Comparison of ENCODE assay signal across 9 mouse cellular contexts in genomic region chr9:57562896-57563372, GRCm38 (mm10). TPM values are rescaled to one million over a fixed set of nuclear protein-coding genes. Genes with fewer than 3 reads are reported as not detected.
DNase-seq lines count a peak whose midpoint lies in the region; ATAC-seq lines count a peak whose summit lies in the region.
"Had no signal": no experiment of that assay in that cellular context is flagged by ENCODE, and none has a peak within 500 bp of the region (broad histone marks: within the 10 kb centered on the region; RNA-seq: fewer than 3 reads in every experiment).

No protein-coding gene starts in this region.

- peak overlapping the region; percentile 65 for H3K9ac ChIP-seq in heart, embryonic 13.5 days
- H3K9ac ChIP-seq in forebrain, embryonic 11.5 days (ENCODE audit: low read length): no peak overlapping the region

- H3K4me2 ChIP-seq in heart, embryonic 13.5 days: peak overlapping the region; percentile 94
- no peak overlapping the region for H3K4me2 ChIP-seq in forebrain, embryonic 11.5 days (ENCODE audit: low read depth, low read length, severe bottlenecking)

- DNase-seq in cerebellum, adult 11-12 months: peak; percentile 22
- DNase-seq in cerebellum, postnatal 10 days: no peak
- peak; percentile 96 for DNase-seq in 416B (ENCODE audit: low read depth)
- peak; percentile 52 to 68 for DNase-seq in kidney, postnatal 36 days
- DNase-seq in skeletal muscle tissue, adult 2 months (ENCODE audit: low read depth, low spot score): peak; percentile 62
- no peak for DNase-seq in thymus, postnatal 14 days
- no peak for DNase-seq in forebrain, embryonic 11.5 days (ENCODE audit: low spot score)

- H3K36me3 ChIP-seq in heart, embryonic 13.5 days: no peaks in the 10 kb centered on the region
- H3K36me3 ChIP-seq in forebrain, embryonic 11.5 days (ENCODE audit: control insufficient read depth, insufficient read depth, low read length): no peaks in the 10 kb centered on the region

- WGBS in heart, embryonic 13.5 days: 52% methylated on average over 4 of the region's 4 CpGs
- WGBS in forebrain, embryonic 11.5 days: 82% methylated on average over 4 of the region's 4 CpGs

- peaks cover 49% of the 10 kb centered on the region for H3K4me1 ChIP-seq in heart, embryonic 13.5 days
- H3K4me1 ChIP-seq in forebrain, embryonic 11.5 days (replicated peaks; ENCODE audit: control insufficient read depth, insufficient read depth, low read length): peaks cover 7% of the 10 kb centered on the region

- ATAC-seq in heart, embryonic 13.5 days (ENCODE audit: extremely low read depth, insufficient number of reproducible peaks, low FRiP score, low TSS enrichment): no peak
- no peak for ATAC-seq in forebrain, embryonic 11.5 days (replicated peaks; ENCODE audit: low FRiP score)

- H3K27me3 ChIP-seq in heart, embryonic 13.5 days (replicated peaks): no peaks in the 10 kb centered on the region
- H3K27me3 ChIP-seq in forebrain, embryonic 11.5 days (ENCODE audit: control insufficient read depth, insufficient read depth, low read length): no peaks in the 10 kb centered on the region

- H3K27ac ChIP-seq in heart, embryonic 13.5 days (replicated peaks): peak overlapping the region; percentile 61
- H3K27ac ChIP-seq in forebrain, embryonic 11.5 days (ENCODE audit: low read depth, low read length): no peak overlapping the region

- H3K9me3 ChIP-seq in heart, embryonic 13.5 days: no peaks in the 10 kb centered on the region
- no peaks in the 10 kb centered on the region for H3K9me3 ChIP-seq in forebrain, embryonic 11.5 days (ENCODE audit: control insufficient read depth, low read length)

- no peak overlapping the region for H3K4me3 ChIP-seq in heart, embryonic 13.5 days
- no peak overlapping the region for H3K4me3 ChIP-seq in forebrain, embryonic 11.5 days (ENCODE audit: low read depth, low read length)
- H3K4me3 ChIP-seq: erythroblast, embryonic 14.5 days had no signal

RNA-seq across cellular contexts. Expression of gene Scamp2, which starts 2.2 kb away (rescaled TPM):
- polyA plus RNA-seq in heart, embryonic 13.5 days (2015; fragmentation: Nextera tagmentation; extraction: Ambion mirVana): 51.5 and 52.4 TPM in 2 replicates
- 57.7 and 58.2 TPM in 2 replicates for polyA plus RNA-seq in forebrain, embryonic 11.5 days (2014; fragmentation: Nextera tagmentation; extraction: Ambion mirVana)

RNA-seq across cellular contexts. Expression of gene Mpi, which starts 10.4 kb away (rescaled TPM):
- 74.2 and 80.9 TPM in 2 replicates for polyA plus RNA-seq in heart, embryonic 13.5 days (2015; fragmentation: Nextera tagmentation; extraction: Ambion mirVana)
- polyA plus RNA-seq in forebrain, embryonic 11.5 days (2014; fragmentation: Nextera tagmentation; extraction: Ambion mirVana): 55.1 and 65.5 TPM in 2 replicates

RNA-seq across cellular contexts. Expression of gene Fam219b, which starts 25.6 kb away (rescaled TPM):
- 11.4 and 12.8 TPM in 2 replicates for polyA plus RNA-seq in heart, embryonic 13.5 days (2015; fragmentation: Nextera tagmentation; extraction: Ambion mirVana)
- 21.0 TPM in 2 replicates for polyA plus RNA-seq in forebrain, embryonic 11.5 days (2014; fragmentation: Nextera tagmentation; extraction: Ambion mirVana)

RNA-seq across cellular contexts. Expression of gene Ulk3, which starts 26.3 kb away (rescaled TPM):
- polyA plus RNA-seq in heart, embryonic 13.5 days (2015; fragmentation: Nextera tagmentation; extraction: Ambion mirVana): 14.6 and 17.1 TPM in 2 replicates
- 12.6 and 15.1 TPM in 2 replicates for polyA plus RNA-seq in forebrain, embryonic 11.5 days (2014; fragmentation: Nextera tagmentation; extraction: Ambion mirVana)

RNA-seq across cellular contexts. Expression of gene Cox5a, which starts 41.9 kb away (rescaled TPM):
- 1,286 and 1,445 TPM in 2 replicates for polyA plus RNA-seq in heart, embryonic 13.5 days (2015; fragmentation: Nextera tagmentation; extraction: Ambion mirVana)
- polyA plus RNA-seq in forebrain, embryonic 11.5 days (2014; fragmentation: Nextera tagmentation; extraction: Ambion mirVana): 624 and 635 TPM in 2 replicates

Comparison
In these comparisons a context has a peak if more than half of its experiments do, and no peak if none do; other contexts are left out.
1. DNase-seq: peak in cerebellum, adult 11-12 months (single experiment), 416B (single experiment), kidney, postnatal 36 days (2 of 2) and skeletal muscle tissue, adult 2 months (single experiment); none in cerebellum, postnatal 10 days (0 of 2), thymus, postnatal 14 days (single experiment) and forebrain, embryonic 11.5 days (single experiment).